Mouse (Mus musculus) gastrocnemius, adult 18-20 months (tissue): ENCODE data around the gene Ung. TPM values are rescaled to one million over a fixed set of nuclear protein-coding genes. Genes with fewer than 3 reads are reported as not detected.

Experiments used
- DNase-seq: peaks from one replicate; pipeline ENCODE4 v3.0.0; 2021; ENCODE audit warnings: low spot score
- long read RNA-seq, 2 experiments: library from polyadenylated mRNA; stranded (forward); transcript quantifications; one replicate each; pipeline ENCODE4 v2.0.0; 2021
- total RNA-seq, 2 experiments: library from RNA; stranded (reverse); gene quantifications; 2 replicates each; pipeline ENCODE4 v1.2.3; 2021

Ung gene
- 1 to 10 TPM; 6.0 to 9.2 TPM for total RNA-seq
- long read RNA-seq, experiment 1, transcript Ung-202 (6 exons, 2,136 nt), result major isoform, 8 of 9 reads
- long read RNA-seq, experiment 1, partial matches to known transcripts, result 0 of 9 reads
- long read RNA-seq, experiment 1, other reads (novel, unspliced or antisense), result 0 of 9 reads
- long read RNA-seq, experiment 2, transcript Ung-202 (6 exons, 2,136 nt), result major isoform, 7 of 9 reads
- long read RNA-seq, experiment 2, partial matches to known transcripts, result 0 of 9 reads
- long read RNA-seq, experiment 2, other reads (novel, unspliced or antisense), result 2 of 9 reads

- no peak for DNase-seq
These were observed at the start of gene Ung for GRCm38 (mm10) chr5:114130211-114130605. Ung (plus strand) TSS chr5:114130386.

- no peak for DNase-seq
These were observed 44.7 kb upstream of the Ung start for GRCm38 (mm10) chr5:114085501-114085900.

DNA sequence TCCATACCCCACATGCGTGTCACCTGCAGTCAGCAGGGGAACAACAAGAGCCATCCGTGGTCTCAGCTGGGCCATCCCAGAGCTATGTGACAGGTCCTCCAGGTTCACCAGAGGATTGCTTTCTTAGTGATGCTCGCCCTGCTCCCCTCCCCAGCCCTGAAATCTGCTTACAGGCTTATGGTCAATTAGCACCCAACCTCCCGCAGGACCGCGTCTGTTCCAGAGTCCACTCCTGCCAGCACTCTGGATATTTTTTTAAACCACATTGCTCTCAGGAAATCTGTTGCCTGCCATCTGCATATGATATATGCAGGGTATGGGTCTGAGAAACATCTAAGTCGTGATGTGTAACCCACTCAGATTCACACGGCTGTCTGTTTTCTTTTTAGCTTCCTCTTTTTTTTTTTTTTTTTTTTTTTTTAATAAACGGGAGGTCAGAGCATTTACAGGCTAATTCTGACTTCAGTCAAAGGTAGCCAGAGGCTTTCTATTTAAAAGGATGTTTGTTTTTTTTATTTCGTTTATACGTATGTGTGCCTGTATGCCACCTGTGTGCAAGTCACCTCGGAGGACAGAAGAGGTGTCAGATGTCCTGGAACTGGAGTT, 42.2 kb upstream of the Ung start:
- DNase-seq, result no peak

DNA sequence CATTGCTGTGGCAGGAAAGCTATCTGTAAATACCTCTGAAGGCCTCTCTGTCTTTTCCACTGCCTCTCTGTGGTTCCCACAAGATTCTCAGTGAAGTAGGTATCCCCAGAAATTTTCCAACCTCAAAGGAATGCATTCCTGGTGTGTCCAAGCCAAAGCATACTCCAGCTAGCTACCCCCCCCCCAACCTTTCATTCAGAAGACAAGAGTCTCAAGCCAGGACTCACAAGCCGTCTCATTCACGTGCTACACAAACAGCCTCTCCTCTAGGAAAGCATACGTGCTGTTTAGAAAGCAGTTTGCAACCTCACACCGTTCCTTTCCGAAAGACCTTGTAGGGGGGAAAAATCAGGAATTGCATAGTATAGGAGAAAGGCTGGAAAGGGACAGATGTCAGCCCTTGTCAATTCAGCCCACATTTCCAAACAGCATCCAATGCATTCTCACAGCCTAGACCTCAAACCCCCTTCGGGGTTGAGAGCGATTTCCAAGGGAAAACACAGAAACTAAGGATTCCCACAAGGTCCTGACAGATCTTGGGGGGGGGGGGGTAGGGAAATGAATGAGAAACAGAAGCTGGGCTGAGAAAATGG, 39.7 kb upstream of the Ung start:
- DNase-seq, result no peak

- peak; percentile 46 for DNase-seq
These were observed 39.0 kb upstream of the Ung start, which contains the start of gene Svop for GRCm38 (mm10) chr5:114091057-114091807. Svop (minus strand) TSS chr5:114091570.

GRCm38 (mm10) chr5:114099709-114100389, 30.3 kb upstream of the Ung start:
- peak; percentile 92 for DNase-seq

DNA sequence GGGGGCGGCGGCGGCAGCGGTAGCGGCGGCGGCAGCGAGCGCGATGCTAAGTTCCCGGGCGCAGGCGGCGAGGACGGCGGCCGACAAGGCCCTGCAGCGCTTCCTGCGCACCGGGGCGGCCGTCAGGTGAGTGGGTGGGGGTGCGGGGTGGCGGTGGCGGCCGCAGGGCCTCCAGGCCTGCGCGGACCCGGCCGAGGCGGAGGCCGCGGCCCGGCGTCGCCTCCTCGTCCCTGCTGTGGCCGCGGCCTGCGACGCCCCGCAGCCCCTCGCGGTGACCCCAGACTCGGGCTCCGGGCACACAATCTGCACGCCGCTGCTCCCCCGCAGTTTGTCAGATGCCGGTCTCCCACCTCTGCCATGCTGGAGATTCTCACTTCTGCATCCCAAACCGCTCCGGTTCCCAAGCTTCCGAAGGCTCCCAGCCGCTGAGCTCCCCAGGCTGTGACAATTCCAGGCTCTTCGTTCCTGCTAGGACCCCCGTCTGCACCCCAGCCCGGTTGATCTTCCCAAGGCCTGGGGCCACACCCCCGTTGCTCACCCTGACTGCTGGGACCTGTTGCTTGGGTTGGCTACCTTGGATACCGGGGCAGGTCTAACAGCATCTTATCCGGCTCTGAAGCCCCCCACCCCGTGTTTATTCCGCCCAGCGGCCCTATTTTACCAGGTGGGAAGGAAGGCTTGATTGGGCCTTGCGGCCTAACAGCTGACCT, 29.6 kb upstream of the Ung start:
- DNase-seq, result no peak

DNA sequence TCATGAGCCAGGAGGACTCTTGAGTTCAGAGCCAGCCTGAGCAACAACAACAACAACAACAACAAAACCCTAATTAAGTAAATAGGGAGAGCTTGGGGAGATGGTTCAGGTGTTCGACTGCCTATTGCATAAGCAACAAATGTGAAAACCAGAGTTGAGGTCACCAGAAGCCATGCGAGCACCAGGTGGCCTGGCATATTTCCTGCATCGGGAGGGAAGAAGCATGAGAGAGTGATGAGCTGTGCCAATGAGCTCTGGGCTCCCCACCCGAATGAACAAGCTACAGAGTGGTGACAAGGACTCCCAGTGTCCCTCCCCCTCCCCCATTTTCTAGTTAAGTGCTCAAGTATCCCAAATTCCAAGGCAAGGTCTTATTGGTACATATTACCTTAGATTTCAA, 28.3 kb upstream of the Ung start:
- DNase-seq, result no peak

- DNase-seq, result no peak
These were observed 27.4 kb upstream of the Ung start for GRCm38 (mm10) chr5:114102807-114103206.

GRCm38 (mm10) chr5:114106391-114106935, 23.7 kb upstream of the Ung start:
- no peak for DNase-seq

GRCm38 (mm10) chr5:114113334-114113733, 16.9 kb upstream of the Ung start:
- DNase-seq, result no peak

GRCm38 (mm10) chr5:114115030-114115429, 15.2 kb upstream of the Ung start:
- DNase-seq, result no peak

DNA sequence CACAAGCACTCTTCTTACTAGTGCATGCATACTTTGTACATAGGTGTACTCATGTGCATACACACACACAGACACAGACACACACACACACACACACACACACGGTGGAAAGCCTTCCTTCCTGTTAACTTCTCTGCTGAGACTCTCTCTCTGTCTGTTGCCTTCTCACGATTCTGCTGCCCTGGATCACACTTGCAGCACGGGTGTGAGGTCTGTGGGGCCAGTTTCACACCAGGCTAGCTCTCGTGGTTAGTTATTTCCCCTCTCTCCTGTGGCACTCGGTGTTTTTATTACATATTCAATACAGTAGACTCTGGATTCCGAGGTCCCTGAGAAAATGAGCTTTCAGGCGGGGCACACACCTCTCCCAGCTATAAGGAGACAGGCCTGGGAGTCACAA, 13.6 kb upstream of the Ung start:
- no peak for DNase-seq

- DNase-seq, result no peak
These were observed 10.4 kb upstream of the Ung start for GRCm38 (mm10) chr5:114119806-114120205.

GRCm38 (mm10) chr5:114126008-114126407, 4.2 kb upstream of the Ung start:
- no peak for DNase-seq

DNA sequence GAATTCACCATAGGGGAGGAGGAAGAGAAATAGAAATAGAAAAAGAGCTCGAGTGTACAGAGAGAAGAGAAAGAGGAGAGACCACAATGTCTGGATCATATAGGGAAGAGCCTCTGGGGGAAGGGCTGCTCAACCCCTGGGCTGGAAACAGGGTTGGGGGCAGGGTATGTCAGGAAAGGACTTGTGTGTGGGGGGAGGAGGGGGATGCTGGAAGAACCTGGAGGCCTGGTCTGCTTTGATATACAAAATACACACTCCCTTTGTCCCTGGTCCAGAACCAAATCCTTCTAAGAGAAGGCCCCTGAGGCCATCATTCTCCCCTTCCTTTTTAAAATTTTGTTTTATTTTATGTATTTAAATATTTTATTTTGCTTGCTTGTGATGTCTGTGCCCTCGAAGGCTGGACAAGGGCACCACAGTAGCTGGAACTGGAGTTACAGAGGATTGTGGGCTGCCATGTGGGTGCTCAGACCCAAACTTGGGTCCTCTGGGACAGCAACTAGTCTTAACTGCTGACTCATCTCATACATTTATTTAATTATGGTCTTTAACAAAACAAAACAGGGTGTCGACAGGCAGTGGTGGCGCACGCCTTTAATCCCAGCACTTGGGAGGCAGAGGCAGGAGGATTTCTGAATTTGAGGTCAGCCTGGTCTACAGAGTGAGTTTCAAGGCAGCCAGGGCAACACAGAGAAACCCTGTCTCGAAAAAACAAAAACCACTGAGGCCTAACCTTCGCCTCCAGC, 3.5 kb upstream of the Ung start:
- DNase-seq, result no peak

DNA sequence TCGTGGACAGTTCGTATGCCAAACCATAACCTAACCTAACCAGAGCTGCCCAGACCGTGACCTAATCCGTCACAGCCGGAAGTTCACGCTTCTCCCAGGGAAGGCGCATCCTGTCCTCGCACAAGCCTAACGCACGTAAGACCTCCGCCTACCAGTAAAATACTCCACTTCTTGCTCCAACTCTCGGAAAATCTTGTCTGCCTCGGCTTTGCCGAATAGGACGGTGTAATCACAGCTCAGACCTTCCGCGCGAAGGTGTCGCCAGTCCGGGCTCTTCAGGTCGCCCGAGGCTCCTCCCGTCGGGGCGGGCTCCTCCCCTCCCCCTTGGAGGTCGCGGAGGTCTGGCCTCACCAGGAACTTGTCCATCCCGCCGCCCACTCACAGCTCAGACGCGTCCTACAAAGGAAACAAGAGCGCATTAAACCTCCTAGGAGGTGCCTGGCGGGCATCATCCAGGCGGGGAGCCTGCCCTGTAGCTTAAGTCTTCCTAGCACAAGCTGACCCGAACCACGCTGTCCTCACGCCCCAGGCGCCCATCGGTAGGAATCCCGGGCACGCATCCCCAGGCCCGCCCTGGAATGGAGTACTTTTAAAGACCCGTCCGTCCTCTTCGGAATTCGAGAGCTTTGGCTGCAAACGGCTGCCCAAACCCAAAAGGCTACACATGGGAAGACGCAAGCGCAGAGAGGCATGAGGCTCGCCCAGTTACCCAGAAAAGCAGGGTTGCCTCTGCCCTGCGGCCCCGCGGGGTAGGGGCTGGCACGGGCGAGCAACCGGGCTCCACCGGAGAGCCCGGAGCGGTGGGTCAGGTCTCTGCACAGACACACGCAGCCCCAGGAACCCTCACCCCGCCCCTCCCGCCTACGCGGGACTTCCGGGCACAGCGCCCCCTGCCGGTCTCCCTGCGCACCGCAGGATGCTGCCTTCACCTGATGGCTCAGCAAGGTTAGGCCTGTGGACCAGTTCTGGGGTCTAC, 2.5 kb upstream of the Ung start, which contains the start of gene Alkbh2:
TSS of gene Alkbh2 (minus strand) at position 845 of the 976 bp plus-strand sequence.
- DNase-seq, result peak; percentile 73

DNA sequence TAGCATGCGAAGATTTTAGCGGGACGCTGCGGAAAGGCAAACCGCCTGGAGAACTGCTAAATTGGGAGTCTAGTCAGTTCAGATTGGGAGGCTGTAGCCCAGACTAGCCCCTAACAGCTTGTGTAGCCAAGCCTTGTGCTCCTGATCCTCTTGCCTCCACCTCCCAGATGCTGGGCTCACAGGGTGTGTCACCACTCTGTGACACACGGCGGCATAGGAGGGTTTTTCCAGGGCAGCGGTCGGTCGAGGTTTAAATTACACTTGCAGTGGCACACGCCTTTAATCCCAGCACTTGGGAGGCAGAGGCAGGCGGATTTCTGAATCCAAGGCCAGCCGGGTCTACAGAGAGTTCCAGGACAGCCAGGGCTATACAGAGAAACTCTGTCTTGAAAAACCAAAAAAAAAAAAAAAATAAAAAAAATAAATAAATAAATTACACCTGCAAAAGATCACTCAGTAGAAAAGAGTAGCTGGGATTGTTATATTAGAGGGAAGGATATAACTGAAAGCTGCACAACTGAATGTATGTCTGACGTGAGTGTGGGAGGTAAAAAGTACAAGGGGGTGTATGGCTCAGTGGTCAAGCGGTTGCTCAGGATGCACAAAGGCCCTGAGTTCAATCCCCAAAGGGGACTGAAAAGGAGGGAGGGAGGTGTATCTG, 506 bp upstream of the Ung start:
- DNase-seq, result no peak
